Mouse (Mus musculus) limb, embryonic 11.5 days (tissue): Measurements from ENCODE around the gene Cbll1. TPM values are rescaled to one million over a fixed set of nuclear protein-coding genes. Genes with fewer than 3 reads are reported as not detected.

ENCODE experiments used
- ATAC-seq: fragments of 200-750 bp; cut with Nextera tagmentation; 2 replicates; pipeline ENCODE4 v1.8.0; 2017; ENCODE audit warnings: low read depth; ENCODE audit not compliant: insufficient number of reproducible peaks, low FRiP score, low TSS enrichment
- DNase-seq: peaks from one replicate; pipeline ENCODE4 v3.0.0-alpha.2; 2015; ENCODE audit warnings: low spot score
- H3K27ac ChIP-seq: fragments of 300-500 bp; sonication (generic); replicated peaks from 2 replicates; pipeline ENCODE4 v1.5.1; 2014; ENCODE audit warnings: low read depth, mild to moderate bottlenecking, low read length
- H3K27me3 ChIP-seq: fragments of 300-500 bp; sonication (generic); 2 replicates; pipeline ENCODE4 v1.6.1; 2014; ENCODE audit warnings: mild to moderate bottlenecking, low read length, mixed read lengths; ENCODE audit not compliant: control insufficient read depth, insufficient read depth
- H3K36me3 ChIP-seq: fragments of 300-500 bp; sonication (generic); 2 replicates; pipeline ENCODE4 v1.6.1; 2014; ENCODE audit warnings: mild to moderate bottlenecking, low read length, moderate library complexity, mixed read lengths; ENCODE audit not compliant: control insufficient read depth, insufficient read depth
- H3K4me1 ChIP-seq: fragments of 300-500 bp; sonication (generic); 2 replicates; pipeline ENCODE4 v1.6.1; 2014; ENCODE audit warnings: low read length, mixed read lengths; ENCODE audit not compliant: control insufficient read depth, insufficient read depth
- H3K4me2 ChIP-seq: fragments of 300-500 bp; sonication (generic); 2 replicates; pipeline ENCODE4 v1.6.1; 2014; ENCODE audit warnings: low read depth, mild to moderate bottlenecking, moderate library complexity; ENCODE audit not compliant: severe bottlenecking
- H3K4me3 ChIP-seq: fragments of 300-500 bp; sonication (generic); 2 replicates; pipeline ENCODE4 v1.5.1; 2014; ENCODE audit warnings: low read depth, low read length
- H3K9ac ChIP-seq: fragments of 300-500 bp; sonication (generic); 2 replicates; pipeline ENCODE4 v1.6.1; 2014; ENCODE audit warnings: mild to moderate bottlenecking, low read length
- H3K9me3 ChIP-seq: fragments of 300-500 bp; sonication (generic); 2 replicates; pipeline ENCODE4 v1.6.1; 2016; ENCODE audit warnings: low read length; ENCODE audit not compliant: control insufficient read depth
- WGBS: fragments of 180-500 bp; shearing (Covaris S2); extraction: QIAGEN DNeasy Blood & Tissue Kit; methylation state at CpG from one replicate; pipeline ENCODE4 v1.1.7; 2014; 5-methylcytosine and 5-hydroxymethylcytosine counted together
- polyA plus RNA-seq: library from polyadenylated mRNA; unstranded; fragments of >200 nt; fragmentation: Nextera tagmentation; extraction: Ambion mirVana; gene quantifications from 2 replicates; pipeline ENCODE4 v1.2.1, GENCODE M21; 2014

The Cbll1 gene
- polyA plus RNA-seq, 1 experiment from 2014 or later, result 23.3 TPM

DNA sequence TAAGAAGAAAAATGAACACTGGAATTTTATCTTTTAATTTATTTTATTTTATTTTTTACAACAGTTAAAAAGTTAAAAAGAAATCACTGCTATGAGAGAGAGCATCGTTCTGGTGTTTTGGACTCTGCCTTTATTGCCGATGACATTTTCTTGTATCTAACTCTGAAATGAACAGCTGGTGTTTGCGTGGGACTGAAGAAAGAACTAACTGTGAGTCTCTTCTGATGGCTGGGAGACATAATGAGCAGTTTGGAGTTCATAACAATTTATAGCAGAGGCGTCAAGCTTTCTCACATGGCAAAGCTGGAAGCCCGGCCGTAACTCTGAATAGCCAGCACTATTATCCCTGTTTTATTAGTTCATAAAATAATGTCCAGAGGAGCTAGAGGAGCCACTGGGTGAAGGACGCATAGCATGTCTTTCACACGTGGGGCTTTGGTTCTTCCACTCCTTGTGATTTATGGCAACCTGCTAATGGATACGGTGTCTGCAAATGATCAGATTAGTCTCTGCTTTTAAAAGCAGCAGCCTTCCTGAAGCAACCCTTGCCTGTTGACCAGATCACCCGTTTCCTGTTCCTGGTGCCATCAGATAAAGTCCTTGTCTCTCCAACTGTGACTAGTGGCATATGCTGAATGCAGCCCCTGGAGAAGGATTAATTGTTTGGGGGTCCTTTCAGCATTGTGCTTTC, 33.9 kb upstream of the Cbll1 start:
- ATAC-seq (no peak), DNase-seq (no peak)
- Histone ChIP-seq H3K4me2 (no peak overlapping the region), H3K9ac (no peak overlapping the region), H3K4me3 (no peak overlapping the region), H3K27me3 (no peaks in the 10 kb centered on the region), H3K27ac (no peak overlapping the region), H3K9me3 (no peaks in the 10 kb centered on the region), H3K4me1 (peaks cover 4% of the 10 kb centered on the region; the same call in 1 of the 2 replicates), H3K36me3 (no peaks in the 10 kb centered on the region)
- 30% methylated on average over 10 of the region's 10 CpGs for WGBS

DNA sequence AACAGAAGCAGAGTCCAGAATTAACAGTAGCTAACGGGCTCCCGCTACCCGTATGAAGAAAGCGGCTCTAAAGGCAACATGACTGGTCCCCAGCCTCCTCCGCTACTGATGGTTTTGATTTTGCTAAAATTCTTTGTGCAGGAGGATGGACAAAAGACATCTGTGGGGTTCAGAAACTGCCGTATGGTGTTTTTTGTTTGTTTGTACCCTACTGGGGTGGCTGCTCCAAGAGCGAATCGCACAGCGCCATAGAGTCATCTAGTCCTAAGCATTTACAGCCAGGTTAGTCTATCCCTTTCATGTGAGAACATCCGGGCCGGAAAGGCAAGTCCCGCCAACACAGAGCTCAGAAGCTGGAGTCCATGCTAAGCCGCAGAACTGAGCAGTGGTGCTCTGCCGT, 32.6 kb upstream of the Cbll1 start:
- H3K4me1 ChIP-seq, result peaks cover 4% of the 10 kb centered on the region; the same call in 1 of the 2 replicates
- ATAC-seq (no peak), DNase-seq (no peak)
- no peak overlapping the region for H3K9ac ChIP-seq
- no peak overlapping the region for H3K4me2 ChIP-seq
- WGBS, result 63% methylated on average over 14 of the region's 14 CpGs
- H3K27me3 ChIP-seq, result no peaks in the 10 kb centered on the region
- H3K27ac ChIP-seq, result no peak overlapping the region
- H3K36me3 ChIP-seq, result no peaks in the 10 kb centered on the region
- no peak overlapping the region for H3K4me3 ChIP-seq
- no peaks in the 10 kb centered on the region for H3K9me3 ChIP-seq

DNA sequence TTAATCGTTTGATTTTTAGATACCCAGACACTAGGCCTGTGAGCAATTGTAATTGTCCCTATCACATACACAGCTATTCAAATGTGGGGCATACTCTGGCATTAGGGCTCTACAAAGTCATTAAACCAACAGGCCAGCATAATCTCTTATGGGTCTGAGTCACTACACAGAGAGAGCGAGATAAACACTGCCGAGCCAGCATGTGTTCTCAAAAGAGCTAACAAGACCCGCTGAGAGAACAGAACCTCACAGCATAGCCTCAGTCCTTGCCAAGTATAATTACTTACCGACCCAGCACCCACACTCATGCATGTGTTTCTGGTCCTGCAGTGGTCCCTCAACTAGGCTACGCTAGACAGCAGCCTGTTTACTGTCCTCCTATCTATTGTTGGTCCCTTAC, 28.0 kb upstream of the Cbll1 start:
- no peaks in the 10 kb centered on the region for H3K9me3 ChIP-seq
- DNase-seq (no peak), ATAC-seq (no peak)
- no peaks in the 10 kb centered on the region for H3K4me1 ChIP-seq
- H3K27ac ChIP-seq, result no peak overlapping the region
- H3K27me3 ChIP-seq, result no peaks in the 10 kb centered on the region
- H3K4me2 ChIP-seq, result no peak overlapping the region
- no peak overlapping the region for H3K4me3 ChIP-seq
- WGBS, result 70% methylated on average over 6 of the region's 6 CpGs
- no peak overlapping the region for H3K9ac ChIP-seq
- H3K36me3 ChIP-seq, result no peaks in the 10 kb centered on the region

DNA sequence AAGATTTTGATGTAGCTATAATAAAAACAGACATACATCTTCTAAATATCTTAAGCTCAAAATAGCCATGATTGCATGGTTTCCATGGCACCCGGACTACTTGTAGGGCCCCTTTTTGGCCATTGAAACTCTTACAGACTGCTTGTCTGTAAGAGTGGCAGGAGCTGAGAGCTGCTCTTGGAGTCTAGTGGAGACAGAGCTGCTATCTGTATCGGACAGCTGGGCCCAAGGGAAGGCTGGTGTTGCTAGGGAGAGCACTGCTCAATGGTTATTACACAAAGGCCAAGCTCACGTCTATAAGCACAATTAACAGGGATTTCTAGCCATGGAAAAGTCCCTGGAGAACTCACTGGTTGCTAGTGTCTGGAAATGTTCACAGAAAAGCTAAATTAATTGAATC, 22.0 kb upstream of the Cbll1 start:
- H3K9ac ChIP-seq, result no peak overlapping the region
- no peak overlapping the region for H3K27ac ChIP-seq
- no peak for ATAC-seq
- H3K4me2 ChIP-seq, result no peak overlapping the region
- no peak for DNase-seq
- H3K27me3 ChIP-seq, result no peaks in the 10 kb centered on the region
- 81% methylated on average over 3 of the region's 3 CpGs for WGBS
- H3K4me3 ChIP-seq, result no peak overlapping the region
- no peaks in the 10 kb centered on the region for H3K9me3 ChIP-seq
- H3K4me1 ChIP-seq, result no peaks in the 10 kb centered on the region
- no peaks in the 10 kb centered on the region for H3K36me3 ChIP-seq

DNA sequence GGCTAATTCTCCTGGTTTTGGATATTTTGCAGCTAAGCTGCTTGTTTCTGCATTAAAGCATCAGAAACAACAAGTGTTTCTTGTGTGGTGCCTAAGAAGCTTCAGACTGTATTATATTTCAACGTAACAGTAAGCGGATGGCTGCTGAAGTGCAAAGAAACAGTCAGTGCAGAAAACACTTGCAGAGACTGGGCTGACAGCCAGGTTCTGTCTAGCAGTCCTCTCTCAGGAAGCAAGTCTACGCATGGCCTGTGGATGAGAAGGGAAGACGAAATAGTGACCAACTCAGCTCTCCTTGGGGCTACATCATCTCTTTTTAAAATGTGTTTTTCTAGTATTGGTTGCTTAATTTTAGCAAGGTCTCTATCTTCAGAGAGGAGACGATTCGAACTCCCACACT, 20.7 kb upstream of the Cbll1 start:
- ATAC-seq, result no peak
- 90% methylated on average over 6 of the region's 6 CpGs for WGBS

DNA sequence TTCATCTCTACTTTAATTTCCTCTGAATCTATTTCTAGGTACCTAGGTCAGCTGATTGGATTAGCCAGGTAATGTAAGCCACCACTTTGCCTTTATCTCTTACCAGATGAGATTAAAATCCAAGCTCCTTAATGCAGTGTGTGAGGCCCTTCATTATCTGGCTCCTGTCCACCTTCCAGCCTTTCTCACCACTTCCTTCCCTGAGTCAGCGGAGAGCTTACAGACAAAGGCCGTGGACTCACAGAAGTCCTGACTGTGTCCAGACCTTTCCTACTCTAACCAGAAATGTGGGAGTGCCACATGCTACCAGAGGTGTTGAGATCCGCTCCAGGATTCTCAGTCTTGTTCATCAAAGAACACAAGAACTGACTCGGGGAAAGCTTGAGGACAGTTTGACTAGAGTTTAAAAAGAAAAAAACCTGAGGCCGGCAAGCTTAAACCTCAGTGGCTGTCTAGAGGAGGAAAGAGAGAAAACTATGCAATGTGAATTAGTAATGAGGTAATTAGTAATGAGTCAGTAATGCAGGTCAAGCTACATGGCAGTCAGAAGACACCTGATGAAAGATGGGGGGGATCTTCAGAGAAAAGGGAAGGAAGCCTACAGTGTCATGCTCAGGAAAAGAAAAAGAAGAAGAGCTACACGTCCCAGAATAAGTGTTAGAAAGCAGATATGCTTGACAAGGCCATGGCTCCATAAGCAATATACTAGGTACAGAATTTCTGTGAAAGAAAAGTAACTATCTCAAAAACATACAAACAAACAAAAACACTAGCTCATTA, 14.5 kb upstream of the Cbll1 start:
- Histone ChIP-seq H3K27ac (no peak overlapping the region), H3K9me3 (no peaks in the 10 kb centered on the region), H3K4me3 (no peak overlapping the region), H3K27me3 (no peaks in the 10 kb centered on the region), H3K4me2 (no peak overlapping the region), H3K36me3 (no peaks in the 10 kb centered on the region), H3K4me1 (no peaks in the 10 kb centered on the region), H3K9ac (no peak overlapping the region)
- WGBS, result 88% methylated on average over 6 of the region's 6 CpGs
- DNase-seq, result no peak
- no peak for ATAC-seq

More for the DNA sequence above, 20.7 kb upstream of the Cbll1 start:
- no peak overlapping the region for H3K27ac ChIP-seq
- H3K27me3 ChIP-seq, result no peaks in the 10 kb centered on the region
- H3K9me3 ChIP-seq, result no peaks in the 10 kb centered on the region
- H3K4me2 ChIP-seq, result no peak overlapping the region
- H3K4me1 ChIP-seq, result no peaks in the 10 kb centered on the region
- H3K36me3 ChIP-seq, result no peaks in the 10 kb centered on the region
- DNase-seq, result no peak
- no peak overlapping the region for H3K4me3 ChIP-seq
- no peak overlapping the region for H3K9ac ChIP-seq

DNA sequence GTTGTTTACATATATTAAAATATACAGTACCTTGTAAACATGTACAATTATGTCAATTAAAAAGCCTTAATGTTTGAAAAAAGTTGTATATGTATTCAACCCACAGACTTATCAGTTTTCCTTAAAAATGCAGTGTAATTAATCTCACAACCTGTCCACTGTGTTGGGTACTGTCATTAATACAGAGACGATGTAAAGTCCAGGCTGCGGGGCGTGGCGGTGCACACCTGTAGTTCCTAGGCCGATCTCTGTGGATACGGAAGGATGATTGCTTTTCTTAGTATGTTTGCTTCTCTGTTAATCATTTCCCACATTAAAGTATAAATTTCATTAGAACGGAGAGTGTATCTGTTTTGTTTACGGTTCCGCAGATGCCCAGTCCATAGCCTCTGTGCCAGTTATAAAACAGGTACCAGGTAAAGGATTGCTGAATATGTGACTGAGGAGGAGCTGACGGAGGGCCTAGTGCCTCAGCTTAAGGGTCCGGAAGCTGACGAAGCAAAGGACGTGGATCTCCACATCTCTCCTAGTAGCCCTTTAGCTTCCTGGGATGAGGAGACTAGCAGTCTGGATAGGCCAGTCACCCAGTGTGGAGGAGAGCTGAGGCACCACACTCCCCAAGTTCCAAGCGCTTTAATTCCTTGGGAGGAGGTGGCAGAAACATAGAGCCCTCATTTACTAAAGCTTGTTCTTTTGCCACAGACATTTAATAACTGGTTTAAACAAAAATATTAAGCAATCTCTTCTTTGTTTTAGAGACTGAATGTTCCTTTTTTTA, 13.4 kb upstream of the Cbll1 start:
- Histone ChIP-seq H3K9ac (no peak overlapping the region), H3K9me3 (no peaks in the 10 kb centered on the region), H3K36me3 (no peaks in the 10 kb centered on the region), H3K27ac (no peak overlapping the region), H3K27me3 (no peaks in the 10 kb centered on the region), H3K4me2 (no peak overlapping the region), H3K4me1 (no peaks in the 10 kb centered on the region), H3K4me3 (no peak overlapping the region)
- WGBS, result 89% methylated on average over 14 of the region's 14 CpGs
- DNase-seq (no peak), ATAC-seq (no peak)

DNA sequence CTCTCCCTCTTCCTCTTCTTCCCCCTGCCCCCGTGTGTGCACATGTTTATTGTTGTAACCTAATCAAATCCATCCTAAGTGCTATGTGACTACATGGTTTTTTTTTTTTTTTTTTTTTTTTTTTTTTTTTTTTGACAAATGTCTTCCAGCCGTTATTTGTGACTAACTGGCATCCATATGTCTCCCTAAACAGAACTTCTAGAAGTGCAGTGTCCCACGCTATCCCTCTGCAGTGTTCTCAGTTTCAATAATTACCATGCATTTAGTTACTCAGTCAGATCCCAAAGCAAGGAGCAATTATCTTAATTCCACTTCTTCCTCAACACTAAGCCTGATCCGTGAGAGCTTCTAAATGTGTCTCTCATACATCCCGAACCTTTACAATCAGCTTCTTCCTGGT, 11.8 kb upstream of the Cbll1 start:
- Histone ChIP-seq H3K4me3 (no peak overlapping the region), H3K9ac (no peak overlapping the region), H3K9me3 (no peaks in the 10 kb centered on the region), H3K27ac (no peak overlapping the region), H3K4me2 (no peak overlapping the region), H3K27me3 (no peaks in the 10 kb centered on the region), H3K4me1 (no peaks in the 10 kb centered on the region), H3K36me3 (no peaks in the 10 kb centered on the region)
- DNase-seq, result no peak
- 47% methylated on average over 5 of the region's 5 CpGs for WGBS
- no peak for ATAC-seq
